Mouse (Mus musculus) liver, postnatal 0 days (tissue): ENCODE measurements around the gene Igdcc4.

Experiments used
- CTCF ChIP-seq: sonication (generic); IDR thresholded peaks from 2 replicates; pipeline ENCODE4 v1.5.1; 2016; ENCODE audit warnings: antibody characterized with exemption, low read depth
- EP300 ChIP-seq: IDR thresholded peaks from 2 replicates; pipeline ENCODE4 v1.6.1; 2016; ENCODE audit warnings: antibody characterized with exemption, low read depth, mild to moderate bottlenecking

DNA sequence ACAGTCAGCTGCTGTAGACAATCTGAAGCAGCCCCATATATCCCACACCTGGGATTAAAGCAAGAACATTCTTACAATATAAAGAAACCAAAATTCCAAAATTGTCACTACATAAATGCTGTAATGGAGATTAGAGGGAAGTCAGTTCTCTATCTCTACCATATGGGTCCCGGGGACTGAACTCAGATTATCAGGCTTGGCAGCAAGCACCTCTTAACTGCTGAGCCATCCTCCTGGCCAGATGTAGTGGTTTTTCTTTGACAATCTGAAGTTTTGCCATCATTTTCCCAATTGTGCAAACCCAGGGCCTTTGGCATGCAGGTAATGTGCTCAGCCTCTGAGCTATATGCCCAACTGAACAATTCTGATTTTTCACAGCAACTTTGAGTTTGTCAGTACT, 16.0 kb upstream of the Igdcc4 start:
- TF ChIP-seq CTCF (no peak), EP300 (no peak)
